Mouse (Mus musculus) cerebellum, adult 2 months (tissue): ENCODE data around the gene Cdkn1c.

ENCODE experiments used
- CTCF ChIP-seq: fragments of 200-500 bp; IDR thresholded peaks from 2 replicates; pipeline ENCODE4 v1.5.1; 2011; ENCODE audit warnings: low read depth, mild to moderate bottlenecking, control low read depth, low read length, moderate library complexity, borderline replicate concordance; ENCODE audit not compliant: insufficient read depth
- POLR2A ChIP-seq: fragments of 200-500 bp; IDR thresholded peaks from 2 replicates; pipeline ENCODE4 v1.6.1; 2011; ENCODE audit warnings: low read length, control low read depth, borderline replicate concordance; ENCODE audit not compliant: insufficient read depth

GRCm38 (mm10) chr7:143502418-143503200 is 41.8 kb upstream of the Cdkn1c start, which contains the start of gene Phlda2:
- TF ChIP-seq CTCF, result no peak
- no peak for TF ChIP-seq POLR2A
